Mouse (Mus musculus): Measurements from ENCODE around the gene Gm9508.

GRCm38 (mm10) chr10:77673765-77674164 lies 23.3 kb downstream of the Gm9508 start:
- TF ChIP-seq POLR2A (IDR thresholded peaks at IDR 0.05; ENCODE audit: insufficient read depth, low read depth, low read length): no peak
- no peak for TF ChIP-seq CTCF (IDR thresholded peaks at IDR 0.05; ENCODE audit: insufficient read depth, low read depth, low read length)

All from olfactory bulb, adult 2 months (tissue).